Comparison of ENCODE assay signal across 40 mouse cellular contexts in genomic region chr12:113088026-113088425, GRCm38 (mm10). TPM values are rescaled to one million over a fixed set of nuclear protein-coding genes. Genes with fewer than 3 reads are reported as not detected.
"Had no signal": no experiment of that assay in that cellular context is flagged by ENCODE, and none has a peak within 500 bp of the region (broad histone marks: within the 10 kb centered on the region; RNA-seq: fewer than 3 reads in every experiment).

No protein-coding gene starts in this region.

- H3K9me3 ChIP-seq: heart, embryonic 10.5 days; heart, embryonic 12.5 days; heart, embryonic 15.5 days; hindbrain, embryonic 10.5 days; hindbrain, embryonic 12.5 days; hindbrain, embryonic 13.5 days; hindbrain, embryonic 15.5 days; intestine, embryonic 15.5 days; kidney, embryonic 15.5 days had no signal

- H3K4me1 ChIP-seq: heart, embryonic 10.5 days; heart, embryonic 12.5 days; heart, embryonic 13.5 days; heart, embryonic 15.5 days; hindbrain, embryonic 12.5 days; hindbrain, embryonic 13.5 days; hindbrain, embryonic 15.5 days; intestine, embryonic 15.5 days; kidney, embryonic 15.5 days had no signal

- H3K9ac ChIP-seq: heart, embryonic 12.5 days; heart, embryonic 13.5 days; heart, embryonic 15.5 days; hindbrain, embryonic 12.5 days; hindbrain, embryonic 13.5 days; hindbrain, embryonic 14.5 days; hindbrain, embryonic 15.5 days; intestine, embryonic 15.5 days; kidney, embryonic 15.5 days had no signal

- H3K4me2 ChIP-seq: heart, embryonic 11.5 days; heart, embryonic 12.5 days; heart, embryonic 13.5 days; heart, embryonic 15.5 days; hindbrain, embryonic 12.5 days; hindbrain, embryonic 13.5 days; hindbrain, embryonic 14.5 days; hindbrain, embryonic 15.5 days; intestine, embryonic 15.5 days; kidney, embryonic 15.5 days had no signal

- DNase-seq: heart, postnatal 10 days; heart, postnatal 14 days; heart, postnatal 36 days; heart, postnatal 4 days; kidney, adult 11 months; kidney, adult 18-20 months; kidney, adult 2 months; kidney, adult 8-10 months; kidney, adult 9 months; kidney, postnatal 10 days; kidney, postnatal 14 days; kidney, postnatal 25 days; kidney, postnatal 36 days; kidney, postnatal 4 days; layer of hippocampus, adult 9-11 months; layer of hippocampus, postnatal 36 days had no signal

- H3K4me3 ChIP-seq: heart, embryonic 10.5 days; heart, embryonic 12.5 days; heart, embryonic 13.5 days; heart, embryonic 15.5 days; hindbrain, embryonic 10.5 days; hindbrain, embryonic 12.5 days; hindbrain, embryonic 13.5 days; hindbrain, embryonic 15.5 days; intestine, embryonic 15.5 days; kidney, embryonic 15.5 days; layer of hippocampus, adult 2 months; left cerebral cortex, adult 2 months had no signal

- H3K36me3 ChIP-seq: heart, embryonic 10.5 days; heart, embryonic 12.5 days; heart, embryonic 13.5 days; heart, embryonic 15.5 days; hindbrain, embryonic 10.5 days; hindbrain, embryonic 12.5 days; hindbrain, embryonic 13.5 days; hindbrain, embryonic 15.5 days; intestine, embryonic 15.5 days; kidney, embryonic 15.5 days had no signal

- H3K27me3 ChIP-seq: hindbrain, embryonic 15.5 days; intestine, embryonic 15.5 days had no signal

- ATAC-seq: hindbrain, embryonic 16.5 days; hindbrain, postnatal 0 days; inflammation-experienced regulatory T-cells, adult 6 months; intestine, embryonic 15.5 days; intestine, postnatal 0 days had no signal

- H3K27ac ChIP-seq: heart, embryonic 10.5 days; heart, embryonic 13.5 days; heart, embryonic 15.5 days; hindbrain, embryonic 10.5 days; hindbrain, embryonic 12.5 days; hindbrain, embryonic 13.5 days; hindbrain, embryonic 14.5 days; hindbrain, embryonic 15.5 days; hindbrain, postnatal 0 days; intestine, embryonic 15.5 days; kidney, embryonic 15.5 days; kidney, postnatal 0 days; layer of hippocampus, adult 2 months; left cerebral cortex, adult 2 months had no signal

RNA-seq across cellular contexts. Expression of gene Tex22, which starts 13.7 kb away (rescaled TPM):
- polyA plus RNA-seq: heart, embryonic 10.5 days; heart, embryonic 12.5 days; heart, embryonic 13.5 days; heart, embryonic 14.5 days; heart, embryonic 15.5 days; heart, embryonic 16.5 days; heart, postnatal 0 days; hindbrain, embryonic 10.5 days; hindbrain, embryonic 12.5 days; hindbrain, embryonic 13.5 days; hindbrain, embryonic 15.5 days; hindbrain, embryonic 16.5 days; hindbrain, postnatal 0 days; intestine, embryonic 14.5 days; intestine, embryonic 15.5 days; intestine, postnatal 0 days; kidney, embryonic 15.5 days; kidney, embryonic 16.5 days; kidney, postnatal 0 days had no signal
